Mouse (Mus musculus) forebrain, postnatal 0 days (tissue): ENCODE measurements at regions not wholly inside any gene's neighbourhood (a gene's known extent, or its start where the extent isn't known, plus 50 kb on each side); places are given as distances from the start of the nearest gene placed in this dataset.

Experiments
- ATAC-seq: fragments of 200-750 bp; cut with Nextera tagmentation; 2 replicates; pipeline ENCODE4 v1.8.0; 2017; ENCODE audit warnings: mild to moderate bottlenecking, moderate library complexity
- DNase-seq: peaks from one replicate; pipeline ENCODE4 v3.0.0-alpha.2; 2015
- H3K27ac ChIP-seq: fragments of 300-500 bp; sonication (generic); 2 replicates; pipeline ENCODE4 v1.5.1; 2014; ENCODE audit warnings: low read depth, mild to moderate bottlenecking, antibody characterized with exemption, low read length, moderate library complexity, mixed read lengths
- H3K27me3 ChIP-seq: fragments of 300-500 bp; sonication (generic); 2 replicates; pipeline ENCODE4 v1.6.1; 2014; ENCODE audit warnings: mild to moderate bottlenecking, low read length, mixed read lengths; ENCODE audit not compliant: insufficient read depth
- H3K36me3 ChIP-seq: fragments of 300-500 bp; sonication (generic); 2 replicates; pipeline ENCODE4 v1.6.1; 2014; ENCODE audit warnings: mild to moderate bottlenecking, moderate library complexity; ENCODE audit not compliant: insufficient read depth
- H3K4me1 ChIP-seq: fragments of 300-500 bp; sonication (generic); 2 replicates; pipeline ENCODE4 v1.6.1; 2014; ENCODE audit warnings: antibody characterized with exemption; ENCODE audit not compliant: insufficient read depth
- H3K4me2 ChIP-seq: fragments of 300-500 bp; sonication (generic); 2 replicates; pipeline ENCODE4 v1.6.1; 2014; ENCODE audit warnings: low read depth, mild to moderate bottlenecking, moderate library complexity
- H3K4me3 ChIP-seq: fragments of 300-500 bp; sonication (generic); 2 replicates; pipeline ENCODE4 v1.5.1; 2014; ENCODE audit warnings: low read depth, low read length, mixed read lengths
- H3K9ac ChIP-seq: fragments of 300-500 bp; sonication (generic); 2 replicates; pipeline ENCODE4 v1.6.1; 2014; ENCODE audit warnings: mild to moderate bottlenecking
- H3K9me3 ChIP-seq: fragments of 300-500 bp; sonication (generic); 2 replicates; pipeline ENCODE4 v1.6.1; 2016; ENCODE audit warnings: low read length
- CTCF ChIP-seq: sonication (generic); IDR thresholded peaks from 2 replicates; pipeline ENCODE4 v1.5.1; 2016; ENCODE audit warnings: antibody characterized with exemption, control low read depth, low read depth
- WGBS: fragments of 180-500 bp; shearing (Covaris S2); extraction: QIAGEN DNeasy Blood & Tissue Kit; methylation state at CpG from one replicate; pipeline ENCODE4 v1.1.7; 2014; 5-methylcytosine and 5-hydroxymethylcytosine counted together

DNA sequence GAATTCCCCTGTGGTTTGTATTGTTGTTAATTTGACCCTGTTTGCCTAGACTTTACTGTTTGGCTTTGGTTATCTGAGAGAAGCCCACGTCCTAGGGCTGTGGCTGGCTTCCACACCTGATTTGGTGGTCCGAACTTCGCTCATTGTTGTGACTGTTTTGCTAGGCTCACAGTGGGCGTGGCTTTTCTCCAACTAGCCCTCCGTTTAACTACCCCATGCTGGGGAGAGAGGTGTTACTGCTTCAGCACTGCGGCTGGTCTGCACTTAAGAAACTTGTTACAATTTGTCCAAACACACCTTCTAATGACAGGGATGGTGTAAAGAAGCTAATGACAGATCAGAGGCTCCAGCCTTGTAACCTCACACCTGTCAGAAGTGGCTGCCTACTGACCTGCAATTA, 64.7 kb upstream of the Fxr1 start:
- H3K9ac ChIP-seq = no peak overlapping the region
- 2% methylated on average over 6 of the region's 6 CpGs for WGBS
- no peak for DNase-seq

GRCm38 (mm10) chr3:33955854-33956624, 63.7 kb upstream of the Fxr1 start:
- peak; percentile 91 for TF ChIP-seq CTCF
- 2% methylated on average over 19 of the region's 19 CpGs for WGBS
- ATAC-seq (peak; percentile 73), DNase-seq (peak; percentile 87)
- Histone ChIP-seq H3K4me3 (peak overlapping the region; percentile 21; the same call in 1 of the 2 replicates), H3K9me3 (no peaks in the 10 kb centered on the region), H3K27ac (no peak overlapping the region), H3K9ac (no peak overlapping the region), H3K36me3 (no peaks in the 10 kb centered on the region), H3K4me1 (0 out of 2 replicates have a peak, but pooled peaks cover 10% of the 10 kb centered on the region), H3K27me3 (peaks cover 11% of the 10 kb centered on the region; the same call in 1 of the 2 replicates), H3K4me2 (peak overlapping the region; percentile 47)

More for the DNA sequence above, 64.7 kb upstream of the Fxr1 start:
- ATAC-seq = no peak
- no peak for TF ChIP-seq CTCF
- no peak overlapping the region for H3K4me2 ChIP-seq
- H3K27me3 ChIP-seq = peaks cover 11% of the 10 kb centered on the region; the same call in 1 of the 2 replicates
- no peaks in the 10 kb centered on the region for H3K36me3 ChIP-seq
- no peak overlapping the region for H3K27ac ChIP-seq
- H3K4me1 ChIP-seq = 0 out of 2 replicates have a peak, but pooled peaks cover 10% of the 10 kb centered on the region
- no peak overlapping the region for H3K4me3 ChIP-seq
- no peaks in the 10 kb centered on the region for H3K9me3 ChIP-seq

- Histone ChIP-seq H3K36me3 (no peaks in the 10 kb centered on the region), H3K4me3 (no peak overlapping the region), H3K4me2 (peak overlapping the region; percentile 47; the same call in 1 of the 2 replicates), H3K9ac (no peak overlapping the region), H3K27me3 (peaks cover 11% of the 10 kb centered on the region; the same call in 1 of the 2 replicates), H3K4me1 (0 out of 2 replicates have a peak, but pooled peaks cover 10% of the 10 kb centered on the region), H3K27ac (no peak overlapping the region), H3K9me3 (no peaks in the 10 kb centered on the region)
- no peak for TF ChIP-seq CTCF
- no peak for DNase-seq
- no peak; the same call in 1 of the 2 replicates for ATAC-seq
- 35% methylated on average over 3 of the region's 3 CpGs for WGBS
Measured at GRCm38 (mm10) chr3:33956625-33957023, 63.1 kb upstream of the Fxr1 start.

- Histone ChIP-seq H3K9ac (no peak overlapping the region), H3K27ac (no peak overlapping the region), H3K4me1 (0 out of 2 replicates have a peak, but pooled peaks cover 10% of the 10 kb centered on the region), H3K9me3 (no peaks in the 10 kb centered on the region), H3K4me3 (no peak overlapping the region), H3K36me3 (no peaks in the 10 kb centered on the region), H3K4me2 (no peak overlapping the region), H3K27me3 (peaks cover 11% of the 10 kb centered on the region; the same call in 1 of the 2 replicates)
- 86% methylated on average over 10 of the region's 10 CpGs for WGBS
- no peak for TF ChIP-seq CTCF
- no peak for DNase-seq
- ATAC-seq = no peak
Measured at GRCm38 (mm10) chr3:33957676-33958075, 62.1 kb upstream of the Fxr1 start.

DNA sequence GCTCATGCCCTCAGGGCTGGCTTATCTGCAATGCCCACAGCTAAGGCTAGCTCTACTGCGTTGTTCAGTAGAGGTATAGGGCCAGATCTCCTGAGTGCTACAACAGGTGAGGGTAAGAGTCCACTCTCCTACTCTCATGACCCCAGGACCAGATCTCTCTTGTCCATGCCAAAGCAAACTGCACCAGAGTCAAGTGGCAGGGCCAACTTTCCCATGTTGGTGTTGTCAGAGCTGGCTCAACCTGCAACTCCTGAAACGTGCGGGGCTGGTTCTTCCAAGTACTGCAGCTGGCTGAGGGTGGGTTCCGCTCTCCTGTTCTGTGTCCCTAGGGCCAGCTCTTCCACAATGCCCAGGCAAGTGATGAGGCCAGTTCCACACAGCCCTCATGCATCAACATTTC, 61.5 kb upstream of the Fxr1 start:
- 86% methylated on average over 4 of the region's 4 CpGs for WGBS
- Histone ChIP-seq H3K4me1 (0 out of 2 replicates have a peak, but pooled peaks cover 10% of the 10 kb centered on the region), H3K4me2 (no peak overlapping the region), H3K9ac (no peak overlapping the region), H3K4me3 (no peak overlapping the region), H3K9me3 (no peaks in the 10 kb centered on the region), H3K36me3 (no peaks in the 10 kb centered on the region), H3K27me3 (peaks cover 11% of the 10 kb centered on the region; the same call in 1 of the 2 replicates), H3K27ac (no peak overlapping the region)
- ATAC-seq = no peak
- no peak for TF ChIP-seq CTCF
- no peak for DNase-seq

GRCm38 (mm10) chr3:33960211-33960610, 59.5 kb upstream of the Fxr1 start:
- Histone ChIP-seq H3K9me3 (no peaks in the 10 kb centered on the region), H3K4me1 (0 out of 2 replicates have a peak, but pooled peaks cover 10% of the 10 kb centered on the region), H3K27me3 (peaks cover 9% of the 10 kb centered on the region; the same call in 1 of the 2 replicates), H3K4me2 (no peak overlapping the region), H3K36me3 (no peaks in the 10 kb centered on the region), H3K4me3 (no peak overlapping the region), H3K9ac (no peak overlapping the region), H3K27ac (no peak overlapping the region)
- WGBS = 55% methylated on average over 6 of the region's 6 CpGs
- DNase-seq (no peak), ATAC-seq (no peak; the same call in 1 of the 2 replicates)
- TF ChIP-seq CTCF = no peak

DNA sequence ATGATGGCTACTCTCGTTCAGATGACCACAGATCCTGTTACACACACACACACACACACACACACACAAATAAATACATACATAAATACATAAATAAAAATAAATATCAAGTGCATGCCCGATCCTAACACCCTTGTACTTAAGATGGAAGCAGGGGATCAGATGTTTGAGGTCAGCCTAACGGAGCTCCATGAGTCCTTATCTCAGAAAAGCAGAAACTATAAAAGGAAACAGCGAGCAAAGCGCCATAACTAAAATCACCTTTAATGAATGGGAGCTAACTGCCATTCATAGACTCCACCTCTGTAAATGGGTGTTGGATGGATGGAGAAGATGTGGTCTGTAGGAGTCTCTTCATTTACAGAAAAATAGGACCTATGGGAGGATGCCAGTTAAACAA, 56.8 kb upstream of the Fxr1 start:
- Histone ChIP-seq H3K9ac (no peak overlapping the region), H3K4me2 (no peak overlapping the region), H3K4me1 (no peaks in the 10 kb centered on the region), H3K27ac (no peak overlapping the region), H3K4me3 (no peak overlapping the region), H3K9me3 (no peaks in the 10 kb centered on the region), H3K27me3 (no peaks in the 10 kb centered on the region), H3K36me3 (no peaks in the 10 kb centered on the region)
- TF ChIP-seq CTCF = no peak
- ATAC-seq (no peak), DNase-seq (no peak)
- 90% methylated on average over 5 of the region's 5 CpGs for WGBS
